Mouse (Mus musculus) erythroblast, embryonic 14.5 days (primary cell): ENCODE measurements at regions not wholly inside any gene's neighbourhood (a gene's known extent, or its start where the extent isn't known, plus 50 kb on each side); places are given as distances from the start of the nearest gene placed in this dataset.

Experiments used
- GATA1 ChIP-seq: IDR thresholded peaks from 2 replicates; pipeline ENCODE4 v1.6.1; 2012; ENCODE audit warnings: low read length, inconsistent platforms, mixed read lengths
- TAL1 ChIP-seq: IDR thresholded peaks from 3 replicates; pipeline ENCODE4 v1.6.1; 2012; ENCODE audit warnings: low read length, inconsistent platforms, mixed read lengths

DNA sequence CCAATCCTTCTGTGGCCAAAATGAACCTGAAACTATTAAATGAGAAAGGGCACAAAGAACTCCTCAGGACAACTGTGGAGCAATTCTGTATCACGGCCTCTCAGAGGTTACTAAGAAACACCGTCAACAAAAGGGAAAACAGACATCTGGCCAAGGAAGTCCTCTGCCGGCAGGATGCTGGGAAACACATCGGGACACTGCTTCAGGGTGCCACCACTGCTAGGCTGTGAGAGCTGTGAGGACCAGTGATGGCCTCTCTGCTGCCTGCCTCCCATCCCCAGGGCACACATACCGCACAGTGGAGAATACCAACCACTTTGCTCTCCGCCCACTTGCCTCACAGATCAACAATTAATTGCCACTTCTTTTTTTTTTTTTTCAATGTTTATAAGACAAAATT lies 182.6 kb upstream of the Klf14 start:
- TF ChIP-seq TAL1 (no peak), GATA1 (no peak)
